Mouse (Mus musculus): ENCODE data around the gene Kras.

DNA sequence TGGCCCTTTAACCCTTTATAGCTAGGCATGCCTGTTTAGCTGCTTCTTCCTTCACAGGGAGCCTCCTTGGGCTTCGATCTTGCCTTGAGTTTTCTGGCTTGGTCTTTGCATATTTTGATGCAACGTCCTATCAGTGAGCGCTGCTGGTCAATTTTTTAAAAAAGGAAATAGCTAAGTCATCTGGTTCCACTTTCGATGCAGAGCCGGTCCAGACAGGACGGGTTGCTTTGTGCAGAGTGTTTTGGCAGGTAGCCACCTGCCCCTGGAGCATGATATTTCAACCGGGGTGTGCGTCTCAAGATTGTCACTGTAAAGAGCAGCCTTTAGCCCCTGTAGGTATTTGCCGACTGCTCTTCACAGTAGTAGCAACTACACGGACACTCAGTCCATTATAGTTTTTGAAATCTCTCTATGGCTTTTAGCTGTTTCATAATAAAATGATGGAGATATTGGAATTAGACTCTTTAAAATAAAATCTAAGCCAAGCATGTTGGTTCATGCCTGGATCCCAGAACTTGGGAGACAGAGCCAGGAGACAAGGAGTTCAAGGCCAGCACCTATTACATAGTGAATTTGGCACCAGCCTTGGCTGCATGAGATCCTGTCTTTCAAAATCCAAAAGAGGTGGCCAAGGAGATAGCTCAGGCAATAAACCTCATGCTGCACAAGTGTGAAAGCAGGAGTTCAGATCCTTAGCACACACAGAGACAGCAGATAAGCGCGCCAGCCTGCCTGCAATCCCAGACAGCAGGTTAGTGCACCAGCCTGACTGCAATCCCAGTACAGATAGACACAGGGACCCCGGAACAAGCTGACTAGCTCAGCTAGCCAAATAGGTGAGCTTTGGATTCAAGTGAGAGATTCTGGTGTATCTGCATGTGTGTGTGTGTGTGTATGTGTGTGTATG, 41.6 kb upstream of the Kras start:
- no peak for TF ChIP-seq GATA1 (IDR thresholded peaks at IDR 0.05; ENCODE audit: borderline replicate concordance, low read length)
- TF ChIP-seq FLI1 (IDR thresholded peaks at IDR 0.05; ENCODE audit: low read length): no peak

Measured in megakaryocyte, embryonic 14.5 days (primary cell).